Mouse (Mus musculus) heart, adult 2 months (tissue): ENCODE measurements at regions not wholly inside any gene's neighbourhood (a gene's known extent, or its start where the extent isn't known, plus 50 kb on each side); places are given as distances from the start of the nearest gene placed in this dataset.

Experiments
- CTCF ChIP-seq: fragments of 200-600 bp; IDR thresholded peaks from 2 replicates; pipeline ENCODE4 v1.8.1; 2022; ENCODE audit warnings: antibody characterized with exemption, mild to moderate bottlenecking, moderate library complexity
- EP300 ChIP-seq: fragments of 200-500 bp; IDR thresholded peaks from 2 replicates; pipeline ENCODE4 v1.6.1; 2011; ENCODE audit warnings: low read depth, low read length, control low read depth; ENCODE audit not compliant: insufficient read depth
- POLR2A ChIP-seq: fragments of 200-500 bp; IDR thresholded peaks from 2 replicates; pipeline ENCODE4 v1.6.1; 2011; ENCODE audit warnings: mild to moderate bottlenecking, low read depth, low read length, control low read depth; ENCODE audit not compliant: insufficient read depth

- no peak for TF ChIP-seq CTCF
- TF ChIP-seq POLR2A = no peak
- no peak for TF ChIP-seq EP300
Observed at GRCm38 (mm10) chr19:18368612-18369011, 263.0 kb downstream of the Ostf1 start.
